Mouse (Mus musculus) erythroid progenitor cell, adult 5-6 weeks (primary cell): ENCODE data around the gene Med15. TPM values are rescaled to one million over a fixed set of nuclear protein-coding genes. Genes with fewer than 3 reads are reported as not detected.
A peak's percentile ranks its signal among the peaks of the same experiment; 100 is the strongest.

Source experiments
- ATAC-seq: replicated peaks from 2 replicates; pipeline ENCODE4 v1.8.0; 2016; ENCODE audit warnings: moderate number of reproducible peaks, mild to moderate bottlenecking, moderate TSS enrichment, inconsistent platforms; ENCODE audit not compliant: poor library complexity, low FRiP score, severe bottlenecking
- total RNA-seq, 2 experiments: library from RNA; stranded (forward) in 1 of 2; stranded (reverse) in 1 of 2; fragments of 150-400 nt in 1 of 2; fragments of 186-747, 209-891 nt in 1 of 2; gene quantifications; 2 replicates each; pipeline versions ENCODE4 v1.2.3 to v1.2.4; 2015 to 2017; ENCODE audit warnings: low replicate concordance in 2 of 2

Med15 gene
- total RNA-seq, 2 experiments from 2014 or later = 57.3 to 70.8 TPM

DNA sequence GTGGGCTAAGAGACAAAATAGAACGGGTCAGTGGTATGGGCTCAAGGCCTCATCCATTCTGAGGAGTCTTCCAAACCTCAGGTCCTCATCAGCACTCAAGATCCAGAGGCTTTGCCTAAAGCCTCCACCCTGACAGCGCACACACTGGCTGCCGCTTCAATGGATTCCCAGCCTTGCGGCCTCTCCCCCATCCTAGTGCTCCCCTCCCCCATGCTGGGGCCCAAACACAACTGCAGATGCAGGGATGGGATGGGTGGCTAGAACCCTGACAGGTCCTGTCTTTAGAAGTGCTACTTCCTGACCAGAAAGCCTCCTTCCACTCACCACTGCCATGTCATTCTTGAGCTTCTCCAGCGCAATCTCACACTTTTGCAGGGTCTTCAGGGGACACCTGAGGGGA lies 79.1 kb downstream of the Med15 start:
- ATAC-seq = no peak

DNA sequence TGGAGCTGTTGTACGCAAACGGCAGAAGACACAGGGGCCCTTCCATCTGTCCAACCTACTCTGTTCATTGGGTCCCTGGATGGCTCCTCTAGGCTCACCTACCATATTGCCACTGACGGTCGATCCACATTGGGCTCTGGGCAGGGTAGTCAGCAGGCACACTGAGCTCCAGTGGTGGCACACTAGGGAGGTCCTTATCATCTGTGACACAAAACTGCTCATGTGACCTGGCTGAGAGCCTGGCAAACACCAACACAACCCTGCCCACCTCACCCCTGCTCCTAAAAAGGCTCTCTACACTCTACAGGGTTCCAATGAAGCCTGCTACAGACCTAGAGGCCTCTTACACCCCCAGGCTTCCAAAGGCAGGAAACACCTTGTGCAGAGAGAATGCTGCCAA lies 80.1 kb downstream of the Med15 start:
- ATAC-seq = peak; percentile 71

DNA sequence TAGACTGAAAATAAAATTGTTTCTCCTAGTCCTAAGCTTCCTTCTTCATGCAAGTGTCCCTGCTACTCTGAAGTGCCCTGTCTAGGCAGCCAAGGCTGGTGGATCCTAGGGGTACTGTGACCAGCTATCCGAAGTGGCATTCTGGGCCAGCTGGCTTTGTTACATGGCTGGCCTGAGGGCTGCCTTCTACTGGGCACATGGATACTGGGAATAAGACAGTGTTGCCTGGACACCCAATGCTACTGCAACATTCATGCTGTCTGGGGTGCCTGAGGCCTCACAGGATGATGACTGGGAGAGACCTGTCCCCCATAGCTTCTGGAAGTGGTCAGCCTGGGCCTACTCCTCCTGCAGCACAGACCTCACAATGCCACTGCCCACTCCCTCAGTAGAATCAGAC lies 82.0 kb downstream of the Med15 start:
- ATAC-seq = no peak

DNA sequence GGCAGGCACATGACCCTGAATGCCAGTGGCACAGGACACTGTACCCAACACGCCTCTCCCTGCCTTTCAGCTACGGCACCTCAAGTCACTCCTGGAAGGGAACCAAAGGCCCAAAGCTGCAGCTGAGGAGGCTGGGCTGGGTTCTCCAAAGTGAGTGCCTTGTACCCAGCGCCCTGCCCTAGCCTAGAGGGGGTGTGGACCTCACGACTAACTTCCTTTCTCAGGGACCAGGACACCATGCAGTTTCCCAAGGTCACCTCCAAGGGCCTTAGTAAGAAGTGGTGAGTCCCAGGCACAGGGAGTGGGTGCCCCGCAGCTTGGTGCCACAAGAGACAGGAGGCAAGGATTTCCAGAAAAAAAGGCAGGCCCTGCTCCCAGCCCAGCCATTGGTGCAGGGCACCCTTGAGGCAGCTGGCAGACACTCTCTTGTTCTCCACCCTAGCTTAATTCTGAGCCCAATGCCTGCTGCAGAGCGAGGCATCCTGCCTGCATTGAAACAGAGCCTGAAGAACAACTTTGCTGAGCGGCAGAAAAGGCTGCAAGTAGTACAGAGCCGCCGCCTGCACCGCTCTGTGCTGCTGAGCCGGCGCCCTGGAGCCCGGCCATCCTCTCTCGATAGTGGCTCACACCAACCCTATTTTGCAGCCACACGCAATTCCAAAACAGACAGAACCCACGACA lies 82.6 kb downstream of the Med15 start:
- no peak for ATAC-seq

DNA sequence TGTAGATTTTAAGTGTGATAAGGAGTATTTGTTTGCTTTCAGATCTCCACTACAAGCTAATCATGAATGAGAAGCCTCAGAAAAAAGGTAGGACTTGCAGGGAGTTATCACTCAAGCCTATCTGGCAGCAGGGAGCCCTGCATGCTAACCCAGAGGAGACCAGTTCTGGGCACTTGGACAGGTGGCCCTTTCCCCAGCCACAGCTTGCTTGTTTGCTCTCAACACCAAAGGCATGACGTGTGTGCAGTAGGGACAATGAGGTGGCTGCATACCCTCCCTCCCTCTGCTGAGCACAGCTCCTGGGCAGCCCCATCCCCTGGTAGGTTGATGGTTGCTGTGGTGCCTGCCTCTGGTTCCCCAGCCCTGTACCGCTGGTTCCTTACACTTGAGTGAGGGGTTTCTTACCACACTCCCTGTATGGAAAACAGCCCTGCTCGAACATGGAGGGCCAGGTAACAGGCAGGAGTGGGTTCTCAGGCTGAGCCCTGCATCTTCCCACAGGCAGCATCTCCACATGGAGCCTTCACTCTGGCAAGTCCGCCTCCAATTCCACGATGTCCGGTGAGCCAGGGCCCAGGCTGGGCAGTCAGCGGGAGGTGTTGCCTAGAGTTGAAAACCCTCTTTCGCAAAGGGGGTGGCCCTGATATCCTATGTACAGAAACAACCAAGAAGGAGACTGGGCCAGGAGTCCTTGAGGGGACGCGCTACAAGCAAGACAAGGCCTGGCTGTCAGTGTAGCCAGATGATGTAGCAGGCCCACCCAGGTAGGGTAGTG lies 84.9 kb downstream of the Med15 start:
- no peak for ATAC-seq

DNA sequence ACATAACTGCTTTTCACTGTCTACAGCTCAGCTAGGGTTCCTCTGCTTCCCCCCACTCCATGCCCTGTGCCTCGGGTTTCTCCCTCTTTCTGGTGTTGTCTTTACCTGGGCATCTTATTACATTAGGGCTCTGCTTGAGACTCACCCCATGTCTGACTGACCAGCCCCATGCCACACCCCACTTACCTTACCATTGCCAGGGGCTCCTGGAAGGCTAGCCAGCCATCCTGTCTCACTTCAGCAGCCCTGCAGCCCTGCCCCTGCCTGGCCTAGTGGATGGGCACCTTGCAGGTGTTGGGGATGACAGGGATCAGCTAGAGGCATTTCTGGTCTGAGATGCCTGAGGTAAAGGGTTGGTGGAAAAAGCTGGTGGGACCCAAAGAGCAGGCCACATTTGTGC lies 85.5 kb downstream of the Med15 start:
- no peak for ATAC-seq

DNA sequence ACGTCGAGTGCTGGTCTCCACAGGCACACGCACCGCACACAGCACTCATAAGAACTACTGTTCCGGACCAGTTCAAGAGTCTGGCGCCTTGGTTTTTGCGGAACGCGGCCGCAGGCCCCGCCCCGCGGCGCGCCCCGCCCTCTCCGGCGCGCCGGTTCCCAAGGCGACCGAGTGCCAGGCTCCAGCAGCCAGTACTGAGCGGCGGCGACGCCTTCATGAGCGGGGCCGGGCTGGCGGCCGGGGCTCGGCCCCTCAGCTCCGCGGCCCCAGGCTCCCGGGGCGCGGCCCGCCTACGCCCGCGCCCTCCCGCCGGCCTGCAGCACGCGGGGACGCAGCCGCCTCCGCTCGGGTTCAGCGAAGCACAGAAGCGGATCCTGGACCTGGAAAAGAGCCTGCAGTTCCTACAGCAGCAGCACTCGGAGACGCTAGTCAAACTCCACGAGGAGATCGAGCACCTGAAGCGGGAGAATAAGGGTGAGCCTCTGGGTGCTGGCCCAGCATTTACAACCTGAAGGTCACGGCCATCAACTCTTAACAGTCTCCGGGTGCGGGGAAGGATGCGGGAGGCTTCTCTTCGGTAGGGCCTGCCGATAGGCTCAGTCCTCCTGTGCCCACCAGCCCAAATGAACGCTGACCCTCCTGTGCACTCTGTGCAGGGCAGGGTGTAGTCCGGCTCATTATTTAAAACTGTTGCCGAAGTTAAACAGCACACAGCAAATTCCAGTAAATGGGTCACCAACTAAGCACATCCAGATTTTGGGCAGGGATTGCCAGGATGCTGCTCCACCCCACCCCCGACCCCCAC lies 86.2 kb downstream of the Med15 start, which contains the start of gene Ccdc74a:
Gene Ccdc74a, plus strand, starts transcription at position 161 of the 805 bp plus-strand sequence.
- ATAC-seq = peak; percentile 91

DNA sequence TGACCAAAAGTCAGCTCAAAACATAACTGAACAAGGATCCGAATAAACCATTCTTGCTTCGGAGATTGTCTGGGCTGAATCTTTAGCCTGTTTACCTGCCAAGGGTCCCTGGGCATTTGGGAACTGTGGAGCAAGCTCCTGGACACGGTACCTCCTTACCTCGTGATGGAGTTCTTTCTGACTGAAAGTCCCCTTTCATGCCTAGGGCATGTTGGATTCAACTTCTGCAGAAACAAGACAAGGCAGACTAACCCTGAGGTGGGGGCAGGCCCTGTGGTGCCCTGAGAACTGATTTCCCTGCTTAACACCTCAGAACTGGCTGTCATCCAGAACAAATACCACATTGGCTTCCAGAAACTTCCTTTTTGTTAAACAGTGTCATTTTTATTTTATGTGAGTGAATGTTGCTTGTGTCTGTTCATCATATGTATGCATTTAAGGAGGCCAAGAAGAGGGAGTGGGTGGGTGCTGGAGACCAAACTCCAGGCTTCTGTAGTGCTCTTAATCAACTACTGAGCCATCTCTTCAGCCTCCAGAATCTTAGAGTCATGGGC lies 89.2 kb downstream of the Med15 start:
- no peak for ATAC-seq

DNA sequence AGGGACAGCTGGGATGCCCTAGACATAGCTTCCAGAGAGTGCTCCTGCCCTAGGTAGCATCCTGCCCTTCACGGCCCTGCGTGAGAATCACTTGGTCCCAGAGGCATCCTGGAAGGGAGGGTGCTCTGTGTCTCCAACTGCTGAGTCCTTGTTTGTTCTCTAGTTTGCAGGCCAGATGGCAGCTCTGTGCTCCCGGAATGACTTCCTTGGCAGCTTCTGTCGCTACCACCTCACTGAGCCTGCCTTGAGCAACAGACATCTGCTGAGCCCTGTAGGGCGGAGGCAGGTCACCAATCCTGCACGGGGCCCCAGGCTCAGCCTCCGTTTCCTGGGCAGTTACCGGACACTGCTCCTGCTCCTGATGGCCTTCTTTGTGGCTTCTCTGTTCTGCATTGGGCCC lies 90.4 kb downstream of the Med15 start:
- ATAC-seq = no peak

DNA sequence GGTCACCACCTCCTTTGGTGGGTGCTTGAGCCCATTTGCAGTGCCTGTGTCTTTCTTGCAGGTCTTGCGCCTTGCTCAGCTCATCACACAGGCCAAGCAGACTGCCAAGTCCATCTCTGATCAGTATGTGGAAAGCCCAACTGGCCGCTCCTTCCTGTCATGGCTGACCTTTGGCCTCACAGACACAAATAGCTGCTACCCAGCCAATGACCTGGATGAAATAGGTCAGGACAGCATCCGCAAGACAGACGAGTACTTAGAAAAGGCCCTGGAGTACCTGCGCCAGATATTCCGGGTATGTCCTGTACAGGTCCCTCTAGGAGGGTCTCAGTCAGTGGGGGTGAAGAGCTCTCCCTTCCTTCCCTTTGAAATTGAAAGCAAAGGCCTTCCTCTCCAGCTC lies 91.4 kb downstream of the Med15 start:
- no peak for ATAC-seq

DNA sequence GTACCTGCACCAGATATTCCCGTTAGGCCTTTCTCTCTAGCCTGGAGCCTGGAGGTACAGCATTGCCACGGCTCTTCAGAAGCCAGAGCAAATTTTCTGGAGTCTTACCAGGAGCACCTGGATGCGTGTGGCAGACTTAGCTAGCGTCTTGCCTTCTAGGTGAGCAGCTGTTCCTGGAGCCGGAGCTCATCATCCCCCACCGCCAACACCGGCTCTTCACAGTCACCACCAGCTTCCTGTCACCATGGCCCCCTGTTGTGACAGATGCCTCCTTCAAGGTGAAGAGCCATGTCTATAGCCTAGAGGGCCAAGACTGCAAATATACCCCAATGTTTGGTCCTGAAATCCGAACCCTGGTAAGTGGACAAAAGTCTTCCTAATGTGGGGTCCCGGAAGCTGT lies 92.0 kb downstream of the Med15 start:
- no peak for ATAC-seq

DNA sequence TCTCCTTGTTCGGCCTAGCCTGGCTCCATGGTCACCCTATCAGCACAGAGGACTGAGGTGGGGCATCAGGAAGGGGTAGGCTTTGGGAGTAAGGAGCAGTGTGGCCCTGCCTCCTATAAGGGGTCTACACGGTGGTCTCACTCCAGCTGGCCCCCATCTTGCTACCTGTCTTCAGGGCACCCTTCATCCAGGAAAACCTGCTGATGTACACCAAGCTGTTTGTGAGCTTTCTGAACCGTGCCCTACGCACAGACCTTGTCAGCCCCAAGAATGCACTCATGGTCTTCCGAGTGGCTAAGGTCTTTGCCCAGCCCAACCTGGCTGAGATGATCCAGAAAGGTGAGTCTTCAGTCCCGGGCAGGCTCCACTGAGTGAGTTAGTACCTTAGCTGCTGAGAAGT lies 92.7 kb downstream of the Med15 start:
- no peak for ATAC-seq

DNA sequence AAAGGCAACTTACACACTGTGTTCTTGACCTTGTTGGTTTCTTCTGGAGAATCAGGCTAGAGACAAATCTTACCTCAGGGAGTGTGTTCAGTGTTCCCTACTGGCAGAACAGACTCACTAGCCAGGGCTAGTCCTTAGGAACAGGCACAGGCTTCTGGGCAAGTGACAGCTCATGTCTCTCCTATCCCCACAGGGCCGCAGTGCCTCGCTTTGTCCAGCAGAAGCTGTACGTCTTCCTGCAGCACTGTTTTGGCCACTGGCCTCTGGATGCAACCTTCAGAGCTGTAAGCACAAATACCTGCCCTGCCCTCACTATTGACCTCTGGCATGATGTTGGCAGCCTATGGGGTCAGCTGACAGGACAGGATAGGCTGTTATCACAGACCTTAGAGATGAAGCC lies 93.6 kb downstream of the Med15 start:
- ATAC-seq = no peak

DNA sequence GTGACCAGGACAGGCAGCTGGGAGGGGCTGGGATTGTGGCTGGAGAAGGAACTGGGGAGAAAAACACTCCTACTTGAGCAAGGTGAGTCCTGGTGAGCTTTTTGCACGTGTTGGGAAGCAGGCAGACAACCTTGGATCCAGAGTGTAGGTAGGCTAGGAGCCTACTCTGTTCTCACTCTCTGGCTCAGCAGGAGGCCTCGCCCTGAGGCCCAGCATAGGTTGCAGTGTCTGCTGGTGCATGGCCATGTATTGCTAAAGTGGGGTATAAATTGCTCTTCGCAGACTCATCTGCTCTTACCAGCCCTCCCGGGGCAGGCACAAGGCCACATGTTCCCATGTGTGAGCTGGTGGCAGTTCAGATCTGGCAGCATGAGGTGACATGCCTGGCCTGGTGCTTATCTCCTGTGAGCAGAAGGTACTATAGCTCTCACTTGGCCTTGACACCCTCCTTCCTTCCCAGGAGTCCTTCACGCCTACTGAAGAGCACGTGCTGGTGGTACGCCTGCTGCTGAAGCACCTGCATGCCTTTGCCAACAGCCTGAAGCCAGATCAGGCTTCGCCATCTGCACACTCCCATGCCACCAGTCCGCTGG lies 94.6 kb downstream of the Med15 start:
- ATAC-seq = peak; percentile 91

DNA sequence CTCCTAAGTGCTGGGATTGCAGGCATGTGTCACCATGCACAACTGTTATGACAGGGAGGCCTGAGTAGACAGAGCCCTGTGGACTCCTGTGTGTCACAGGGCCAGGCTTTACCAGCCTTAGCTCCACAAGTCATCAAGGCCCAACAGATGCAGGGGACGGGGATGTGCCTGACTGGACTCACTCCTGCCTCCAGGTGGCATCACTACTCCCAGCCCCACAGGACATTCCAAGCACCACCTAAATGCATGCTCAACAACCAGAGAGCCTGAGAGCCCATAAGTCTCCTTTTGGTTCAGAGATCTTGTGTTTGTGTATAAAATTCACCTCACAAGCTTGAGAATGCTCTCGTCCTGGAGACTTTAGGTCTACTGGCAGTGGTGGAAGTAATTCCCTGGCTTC lies 95.1 kb downstream of the Med15 start:
- ATAC-seq = peak; percentile 47

DNA sequence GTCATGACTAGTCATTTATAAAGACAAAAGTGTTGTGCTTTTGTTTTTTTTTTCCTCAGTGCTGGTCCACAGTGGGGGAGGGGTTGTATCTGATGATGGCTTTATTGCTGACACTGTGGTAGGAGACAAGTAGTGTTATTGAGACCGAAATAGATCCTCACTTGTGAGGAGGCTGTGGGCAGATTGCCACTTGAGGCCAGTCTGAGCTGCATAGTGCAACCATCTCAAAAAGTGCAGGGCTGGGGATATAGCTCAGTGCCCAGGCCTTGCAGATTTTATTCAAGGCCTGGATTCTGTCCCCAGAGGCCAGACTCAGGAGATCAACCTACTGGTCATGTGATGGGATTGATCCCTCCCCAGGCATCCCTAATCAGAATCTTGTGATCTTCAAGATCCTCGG lies 95.8 kb downstream of the Med15 start:
- 0 out of 2 replicates have a peak, but pooled peaks have one; percentile 33 for ATAC-seq

DNA sequence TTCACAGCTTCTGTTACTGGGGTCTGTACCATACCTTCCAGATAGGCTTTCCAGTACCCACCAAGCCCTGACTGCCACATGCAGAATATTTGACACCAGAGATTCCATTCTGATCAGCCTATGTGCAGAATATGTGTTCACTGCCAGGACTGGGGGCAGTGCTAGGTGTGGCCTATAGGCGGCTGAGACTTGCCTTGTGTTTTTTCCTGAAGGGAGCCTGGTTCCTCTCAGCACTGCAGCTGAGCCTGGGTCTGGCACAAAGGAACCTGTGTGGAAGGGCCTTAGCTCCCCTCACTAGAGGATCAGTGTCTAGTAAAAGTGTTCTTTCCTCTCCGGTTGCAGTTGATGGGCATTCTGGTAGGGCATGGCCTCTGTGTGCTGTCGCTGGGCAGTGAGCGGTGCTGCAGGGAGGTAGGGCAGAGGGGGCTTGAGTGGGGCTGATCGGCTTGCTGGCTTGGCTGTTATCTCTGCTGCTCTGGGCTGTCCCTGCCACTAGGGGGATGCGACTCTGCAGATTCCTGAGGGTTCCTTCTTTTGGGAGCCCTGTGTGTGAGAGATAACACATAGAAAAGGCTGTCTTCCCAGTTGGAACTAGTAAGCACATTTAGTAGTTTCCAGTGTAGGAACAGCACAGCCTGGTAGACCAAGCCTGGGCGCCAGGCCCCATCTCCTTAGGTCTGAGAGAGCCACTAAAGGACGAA lies 99.1 kb downstream of the Med15 start:
- ATAC-seq = no peak

DNA sequence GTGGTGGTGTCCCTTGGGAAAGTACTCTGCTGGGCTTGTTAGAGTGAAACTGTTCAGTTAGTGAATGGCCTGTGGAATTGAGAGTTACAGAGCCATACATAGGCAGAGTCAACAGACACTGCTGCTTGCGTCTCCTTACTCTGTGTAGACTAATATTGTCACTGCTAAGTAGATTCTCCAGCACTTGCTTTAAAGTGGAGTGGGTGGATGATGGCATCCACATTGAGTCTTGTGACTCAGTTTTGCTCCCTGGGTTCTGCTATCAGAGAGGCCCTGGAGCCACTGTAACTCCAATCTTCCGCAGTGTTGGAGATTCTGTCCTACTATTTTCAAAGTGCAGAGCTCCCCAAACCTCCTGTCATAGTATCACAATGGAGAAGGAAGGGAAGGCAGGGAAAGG lies 100.1 kb downstream of the Med15 start:
- ATAC-seq = no peak

DNA sequence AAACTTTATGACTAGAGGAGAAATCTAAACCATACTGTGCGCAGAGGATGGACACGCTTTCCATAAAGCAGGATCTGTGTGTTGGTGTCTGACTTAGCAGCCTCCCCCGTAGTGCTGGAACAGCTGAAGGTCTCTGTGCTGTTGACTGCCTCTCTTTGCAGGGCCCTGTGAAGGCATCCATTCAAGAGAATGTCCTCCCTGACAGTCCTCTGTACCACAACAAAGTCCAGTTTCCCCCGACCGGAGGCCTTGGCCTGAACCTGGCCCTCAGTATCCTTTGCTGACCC lies 106.5 kb downstream of the Med15 start:
- no peak for ATAC-seq
